Mouse (Mus musculus): ENCODE results near the gene Siglec1. TPM values are rescaled to one million over a fixed set of nuclear protein-coding genes. Genes with fewer than 3 reads are reported as not detected.
"Not testable (repeated sequence)": the region's sequence is repeated elsewhere in the genome, so short reads cannot be mapped to it uniquely, and the experiment has no call there.

The Siglec1 gene
- polyA plus RNA-seq, 1 experiment from 2014 or later: 0.34 TPM

DNA sequence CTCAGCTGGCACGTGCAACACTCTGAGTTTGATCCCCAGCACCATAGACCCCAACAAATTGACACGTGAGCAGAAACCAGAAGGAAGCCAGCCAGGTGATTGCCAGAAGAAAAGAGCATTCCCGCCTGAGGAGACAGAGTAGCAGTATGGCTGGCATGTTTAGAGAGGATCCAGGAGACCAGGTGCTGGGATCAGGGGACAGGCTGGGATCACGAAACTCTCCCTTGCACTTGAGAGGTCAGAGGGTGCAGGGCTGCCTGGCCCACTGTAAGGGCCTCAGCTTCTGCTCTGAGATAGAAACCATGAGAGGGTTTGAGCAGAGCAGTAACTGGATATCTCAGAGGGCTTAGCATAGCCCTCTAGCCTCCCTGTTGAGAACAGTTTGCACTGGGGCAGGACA is 18.5 kb upstream of the Siglec1 start:
- ATAC-seq (ENCODE audit: low read depth); H3K9ac ChIP-seq (ENCODE audit: low read length): not testable (repeated sequence)

DNA sequence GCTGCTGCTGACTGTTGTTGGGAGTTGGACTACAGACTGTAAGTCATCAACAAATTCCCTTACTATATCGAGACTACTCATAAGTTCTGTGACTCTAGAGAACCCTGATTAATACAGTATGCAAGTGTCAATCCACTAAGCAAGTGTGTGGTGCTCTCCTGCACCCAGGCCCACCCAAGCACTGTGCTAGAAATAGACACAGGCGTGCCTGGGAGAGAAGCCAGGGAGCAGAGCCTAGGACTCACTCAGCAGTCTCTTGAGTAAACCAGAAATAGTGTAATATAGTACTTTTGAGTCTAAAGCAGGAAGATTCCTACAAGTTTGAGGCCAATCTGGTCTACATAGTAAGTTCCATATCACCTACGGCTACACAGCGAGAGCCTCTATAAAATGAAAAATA is 17.5 kb upstream of the Siglec1 start:
- Histone ChIP-seq H3K36me3 (ENCODE audit: control insufficient read depth, insufficient read depth, low read length) (no peaks in the 10 kb centered on the region), H3K4me1 (replicated peaks; ENCODE audit: control insufficient read depth, insufficient read depth, low read length) (no peaks in the 10 kb centered on the region), H3K9me3 (ENCODE audit: control insufficient read depth, low read length) (no peaks in the 10 kb centered on the region), H3K27ac (ENCODE audit: low read length) (no peak overlapping the region), H3K27me3 (ENCODE audit: control insufficient read depth, insufficient read depth, low read depth, low read length) (no peaks in the 10 kb centered on the region), H3K4me2 (ENCODE audit: low read depth, low read length) (no peak overlapping the region), H3K4me3 (ENCODE audit: low read length) (no peak overlapping the region), H3K9ac (ENCODE audit: low read length) (no peak overlapping the region)
- WGBS: 85% methylated on average over 4 of the region's 4 CpGs
- no peak for ATAC-seq (ENCODE audit: low read depth)

More for the DNA sequence above, 18.5 kb upstream of the Siglec1 start:
- 57% methylated on average over 4 of the region's 4 CpGs for WGBS
- H3K9me3 ChIP-seq (ENCODE audit: control insufficient read depth, low read length); H3K27me3 ChIP-seq (ENCODE audit: control insufficient read depth, insufficient read depth, low read depth, low read length); H3K4me2 ChIP-seq (ENCODE audit: low read depth, low read length); H3K36me3 ChIP-seq (ENCODE audit: control insufficient read depth, insufficient read depth, low read length); H3K4me3 ChIP-seq (ENCODE audit: low read length); H3K4me1 ChIP-seq (replicated peaks; ENCODE audit: control insufficient read depth, insufficient read depth, low read length); H3K27ac ChIP-seq (ENCODE audit: low read length): not testable (repeated sequence)

DNA sequence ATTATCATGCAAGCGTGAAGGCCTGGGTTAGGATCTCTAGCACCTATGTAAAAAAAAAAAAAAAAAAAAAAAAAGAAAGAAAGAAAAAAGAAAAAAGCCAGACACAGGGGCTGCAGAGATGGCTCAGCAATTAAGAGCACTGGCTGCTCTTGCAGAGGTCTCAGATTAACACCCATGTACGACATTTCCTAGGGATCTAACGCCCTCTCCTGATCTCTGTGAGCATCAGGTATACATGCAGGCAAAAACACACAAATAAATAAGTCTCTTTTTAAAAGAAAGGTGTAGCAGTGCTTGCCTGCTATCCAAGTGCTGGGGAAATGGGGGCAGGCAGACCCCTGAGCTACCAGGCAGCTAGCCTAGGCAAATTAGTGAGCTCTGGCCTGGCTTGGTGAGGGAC is 15.0 kb upstream of the Siglec1 start:
- H3K27ac ChIP-seq (ENCODE audit: low read length): no peak overlapping the region

DNA sequence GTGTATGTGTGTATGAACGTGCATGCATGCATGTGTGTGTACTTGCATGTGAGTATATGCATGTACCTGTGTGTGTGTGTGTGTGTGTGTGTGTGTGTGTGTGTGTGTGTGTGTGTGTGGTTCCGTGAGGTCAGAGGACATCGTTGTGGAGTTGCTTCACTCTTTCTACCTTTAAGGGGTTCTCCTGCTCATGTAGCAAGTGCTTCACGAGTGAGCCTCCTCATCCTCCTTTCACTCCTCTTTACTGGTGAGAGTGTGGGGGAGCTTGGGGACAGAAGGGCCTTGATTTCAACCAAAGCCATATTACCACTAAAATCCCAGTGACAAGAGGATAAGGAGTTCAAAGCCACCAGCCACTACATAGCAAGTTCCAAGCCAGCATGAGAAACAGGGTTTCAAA is 10.5 kb upstream of the Siglec1 start:
- Histone ChIP-seq H3K27ac (ENCODE audit: low read length) (peak overlapping the region; percentile 87), H3K9me3 (ENCODE audit: control insufficient read depth, low read length) (no peaks in the 10 kb centered on the region), H3K9ac (ENCODE audit: low read length) (no peak overlapping the region; the same call in 1 of the 2 replicates), H3K27me3 (ENCODE audit: control insufficient read depth, insufficient read depth, low read depth, low read length) (no peaks in the 10 kb centered on the region), H3K4me1 (replicated peaks; ENCODE audit: control insufficient read depth, insufficient read depth, low read length) (peaks cover 5% of the 10 kb centered on the region), H3K36me3 (ENCODE audit: control insufficient read depth, insufficient read depth, low read length) (no peaks in the 10 kb centered on the region), H3K4me2 (ENCODE audit: low read depth, low read length) (0 out of 2 replicates have a peak overlapping the region, but pooled peaks have one; percentile 40), H3K4me3 (ENCODE audit: low read length) (no peak overlapping the region)
- ATAC-seq (ENCODE audit: low read depth): no peak
- WGBS: 72% methylated on average over 4 of the region's 4 CpGs

More for the DNA sequence above, 15.0 kb upstream of the Siglec1 start:
- Histone ChIP-seq H3K4me2 (ENCODE audit: low read depth, low read length) (no peak overlapping the region), H3K9ac (ENCODE audit: low read length) (no peak overlapping the region), H3K36me3 (ENCODE audit: control insufficient read depth, insufficient read depth, low read length) (no peaks in the 10 kb centered on the region), H3K9me3 (ENCODE audit: control insufficient read depth, low read length) (no peaks in the 10 kb centered on the region), H3K4me3 (ENCODE audit: low read length) (no peak overlapping the region), H3K27me3 (ENCODE audit: control insufficient read depth, insufficient read depth, low read depth, low read length) (no peaks in the 10 kb centered on the region), H3K4me1 (replicated peaks; ENCODE audit: control insufficient read depth, insufficient read depth, low read length) (no peaks in the 10 kb centered on the region; the same call in 1 of the 2 replicates)
- no peak for ATAC-seq (ENCODE audit: low read depth)
- 39% methylated on average over 3 of the region's 3 CpGs for WGBS

DNA sequence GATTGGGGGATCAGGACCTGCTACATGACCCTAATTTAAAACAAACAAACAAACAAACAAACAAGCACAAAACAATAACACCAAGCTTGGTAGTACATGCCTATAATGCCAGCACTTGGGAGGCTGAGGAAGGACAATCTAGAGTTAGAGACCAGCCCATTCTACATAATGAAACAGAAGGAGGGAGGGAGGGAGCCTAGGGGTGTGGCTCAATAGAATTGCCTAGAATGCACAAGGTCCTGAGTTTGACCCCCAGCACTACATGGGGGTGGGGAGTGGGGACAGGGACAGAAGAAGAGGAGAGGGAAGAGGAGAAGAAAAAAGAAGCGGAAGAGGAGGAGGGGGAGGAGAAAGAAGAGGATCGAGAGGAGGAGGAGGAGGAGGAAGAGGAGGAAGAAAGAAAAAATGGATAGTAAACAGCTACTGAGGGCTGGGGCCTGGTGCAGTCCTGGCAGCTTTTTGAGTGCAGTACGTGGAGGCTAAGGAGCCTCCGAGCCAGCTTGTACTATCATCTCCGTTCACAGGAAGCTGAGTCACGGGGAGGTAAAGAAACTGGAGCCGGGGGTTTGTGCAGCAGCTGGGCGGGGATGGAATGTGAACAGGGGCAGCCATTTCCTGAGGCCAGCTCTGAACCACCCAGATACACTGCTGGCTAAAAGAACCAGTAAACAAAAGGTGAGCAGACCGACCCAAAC is 9.7 kb upstream of the Siglec1 start:
- H3K27me3 ChIP-seq (ENCODE audit: control insufficient read depth, insufficient read depth, low read depth, low read length): no peaks in the 10 kb centered on the region
- H3K27ac ChIP-seq (ENCODE audit: low read length): peak overlapping the region; percentile 87
- H3K9ac ChIP-seq (ENCODE audit: low read length): peak overlapping the region; percentile 34; the same call in 1 of the 2 replicates
- H3K4me2 ChIP-seq (ENCODE audit: low read depth, low read length): peak overlapping the region; percentile 40
- no peaks in the 10 kb centered on the region for H3K36me3 ChIP-seq (ENCODE audit: control insufficient read depth, insufficient read depth, low read length)
- H3K9me3 ChIP-seq (ENCODE audit: control insufficient read depth, low read length): no peaks in the 10 kb centered on the region
- ATAC-seq (ENCODE audit: low read depth): peak; percentile 94
- H3K4me1 ChIP-seq (replicated peaks; ENCODE audit: control insufficient read depth, insufficient read depth, low read length): peaks cover 5% of the 10 kb centered on the region
- WGBS: 3% methylated on average over 9 of the region's 9 CpGs
- peak overlapping the region; percentile 15; the same call in 1 of the 2 replicates for H3K4me3 ChIP-seq (ENCODE audit: low read length)

DNA sequence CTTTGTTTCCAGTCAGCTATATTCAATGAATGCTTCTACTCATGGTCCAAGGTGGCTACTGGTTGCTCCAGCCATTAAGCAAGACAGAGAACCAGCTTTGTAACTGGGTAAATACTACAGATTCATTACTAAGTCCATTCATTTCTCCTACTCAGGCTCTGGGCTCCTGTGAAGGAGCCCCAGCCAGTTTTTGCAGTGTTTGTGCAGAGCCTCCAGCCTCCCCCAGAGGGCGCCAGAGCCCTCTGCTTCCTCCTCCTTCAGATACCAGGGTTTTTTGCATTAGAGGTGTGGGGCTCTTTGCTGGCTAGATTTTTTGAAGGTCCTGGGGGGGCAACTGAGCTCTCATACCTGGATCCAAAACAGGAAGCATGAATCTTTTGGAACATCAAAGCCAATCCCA is 8.3 kb upstream of the Siglec1 start:
- Histone ChIP-seq H3K27ac (ENCODE audit: low read length) (no peak overlapping the region), H3K4me2 (ENCODE audit: low read depth, low read length) (no peak overlapping the region), H3K9ac (ENCODE audit: low read length) (peak overlapping the region; percentile 4; the same call in 1 of the 2 replicates), H3K27me3 (ENCODE audit: control insufficient read depth, insufficient read depth, low read depth, low read length) (no peaks in the 10 kb centered on the region), H3K36me3 (ENCODE audit: control insufficient read depth, insufficient read depth, low read length) (no peaks in the 10 kb centered on the region), H3K4me1 (replicated peaks; ENCODE audit: control insufficient read depth, insufficient read depth, low read length) (peaks cover 5% of the 10 kb centered on the region), H3K9me3 (ENCODE audit: control insufficient read depth, low read length) (no peaks in the 10 kb centered on the region), H3K4me3 (ENCODE audit: low read length) (no peak overlapping the region)
- 6% methylated on average over 1 of the region's 1 CpGs for WGBS
- peak; percentile 66; the same call in 1 of the 2 replicates for ATAC-seq (ENCODE audit: low read depth)

DNA sequence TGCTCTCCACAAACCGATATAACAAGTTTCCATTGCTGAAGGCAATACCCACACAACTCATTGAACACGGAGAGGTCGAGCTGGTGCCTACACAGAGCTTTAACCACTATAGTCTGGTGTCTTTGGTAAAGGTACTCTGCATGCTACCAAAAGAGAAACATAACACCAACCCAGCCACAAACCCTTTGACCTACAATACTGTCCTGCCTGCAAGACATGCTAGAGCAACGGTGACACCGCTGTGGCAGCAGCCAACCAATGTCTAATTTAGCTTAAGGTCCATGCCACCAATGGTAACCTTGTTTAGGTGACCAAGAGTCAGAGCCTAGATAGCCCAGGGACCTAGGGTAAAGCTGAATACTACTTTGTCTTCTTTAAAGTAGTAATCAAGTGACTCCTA is 7.0 kb upstream of the Siglec1 start:
- no peak for ATAC-seq (ENCODE audit: low read depth)
- no peak overlapping the region for H3K4me3 ChIP-seq (ENCODE audit: low read length)
- H3K36me3 ChIP-seq (ENCODE audit: control insufficient read depth, insufficient read depth, low read length): no peaks in the 10 kb centered on the region
- WGBS: 83% methylated on average over 5 of the region's 5 CpGs
- no peak overlapping the region for H3K4me2 ChIP-seq (ENCODE audit: low read depth, low read length)
- H3K27me3 ChIP-seq (ENCODE audit: control insufficient read depth, insufficient read depth, low read depth, low read length): no peaks in the 10 kb centered on the region
- peaks cover 5% of the 10 kb centered on the region for H3K4me1 ChIP-seq (replicated peaks; ENCODE audit: control insufficient read depth, insufficient read depth, low read length)
- H3K9ac ChIP-seq (ENCODE audit: low read length): no peak overlapping the region
- no peaks in the 10 kb centered on the region for H3K9me3 ChIP-seq (ENCODE audit: control insufficient read depth, low read length)
- no peak overlapping the region for H3K27ac ChIP-seq (ENCODE audit: low read length)

DNA sequence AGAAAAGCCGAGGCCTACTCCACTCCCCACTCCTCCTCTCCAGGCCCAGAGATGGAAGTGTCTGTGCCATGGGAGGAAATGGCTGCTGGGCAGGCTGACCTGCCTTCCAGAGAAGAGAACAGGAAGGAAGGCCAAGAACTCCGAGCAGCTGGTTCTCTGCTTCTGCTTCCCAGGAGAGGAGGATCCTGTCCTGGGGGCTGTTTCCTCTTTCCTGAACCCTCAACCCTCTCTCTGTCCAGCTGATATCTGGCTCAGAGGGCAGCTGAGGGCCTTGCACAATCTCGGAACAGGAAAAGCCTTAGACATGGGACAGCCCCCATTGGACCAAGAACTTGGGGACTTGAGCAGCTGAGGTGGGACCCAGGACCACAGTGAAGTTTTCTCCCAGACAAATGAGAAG is 4.3 kb upstream of the Siglec1 start:
- WGBS: 49% methylated on average over 3 of the region's 3 CpGs
- no peak overlapping the region; the same call in 1 of the 2 replicates for H3K27ac ChIP-seq (ENCODE audit: low read length)
- peak; percentile 35; the same call in 1 of the 2 replicates for ATAC-seq (ENCODE audit: low read depth)
- no peaks in the 10 kb centered on the region for H3K9me3 ChIP-seq (ENCODE audit: control insufficient read depth, low read length)
- no peaks in the 10 kb centered on the region for H3K36me3 ChIP-seq (ENCODE audit: control insufficient read depth, insufficient read depth, low read length)
- H3K4me1 ChIP-seq (replicated peaks; ENCODE audit: control insufficient read depth, insufficient read depth, low read length): no peaks in the 10 kb centered on the region
- no peak overlapping the region for H3K9ac ChIP-seq (ENCODE audit: low read length)
- no peak overlapping the region for H3K4me2 ChIP-seq (ENCODE audit: low read depth, low read length)
- no peaks in the 10 kb centered on the region for H3K27me3 ChIP-seq (ENCODE audit: control insufficient read depth, insufficient read depth, low read depth, low read length)
- no peak overlapping the region for H3K4me3 ChIP-seq (ENCODE audit: low read length)

DNA sequence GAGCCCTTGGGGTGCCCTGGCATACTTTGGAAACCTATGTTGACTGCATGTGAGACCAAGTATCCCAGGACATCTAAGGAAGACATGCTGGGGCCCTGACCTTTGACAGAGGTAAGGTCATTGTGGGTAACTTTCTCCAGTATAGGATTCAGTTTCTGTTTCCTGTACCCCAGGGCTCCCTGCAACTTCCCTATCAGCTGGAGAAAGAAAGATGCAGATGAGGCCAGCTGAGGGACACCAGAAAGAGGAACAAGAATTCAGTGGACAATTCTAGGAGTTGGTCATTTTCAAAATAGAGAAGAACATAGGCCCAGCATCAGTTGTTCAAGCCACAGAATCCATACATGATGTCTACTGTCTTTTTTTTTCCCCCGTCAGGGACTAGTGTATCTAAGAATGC is 3.1 kb upstream of the Siglec1 start:
- Histone ChIP-seq H3K4me1 (replicated peaks; ENCODE audit: control insufficient read depth, insufficient read depth, low read length) (no peaks in the 10 kb centered on the region), H3K9me3 (ENCODE audit: control insufficient read depth, low read length) (no peaks in the 10 kb centered on the region), H3K27me3 (ENCODE audit: control insufficient read depth, insufficient read depth, low read depth, low read length) (no peaks in the 10 kb centered on the region), H3K9ac (ENCODE audit: low read length) (no peak overlapping the region), H3K4me3 (ENCODE audit: low read length) (no peak overlapping the region), H3K36me3 (ENCODE audit: control insufficient read depth, insufficient read depth, low read length) (no peaks in the 10 kb centered on the region), H3K27ac (ENCODE audit: low read length) (no peak overlapping the region), H3K4me2 (ENCODE audit: low read depth, low read length) (no peak overlapping the region)
- ATAC-seq (ENCODE audit: low read depth): no peak
- 84% methylated on average over 1 of the region's 1 CpGs for WGBS

Measured in lung, embryonic 16.5 days (tissue).